Mouse (Mus musculus) layer of hippocampus, postnatal 36 days (tissue): Measurements from ENCODE around the gene Bicc1. TPM values are rescaled to one million over a fixed set of nuclear protein-coding genes. Genes with fewer than 3 reads are reported as not detected.
A peak's percentile ranks its signal among the peaks of the same experiment; 100 is the strongest.
"Not testable (repeated sequence)": the region's sequence is repeated elsewhere in the genome, so short reads cannot be mapped to it uniquely, and the experiment has no call there.

Experiments used
- DNase-seq, 2 experiments: peaks; one replicate each; pipeline ENCODE4 v3.0.0; 2022
- total RNA-seq, 2 experiments: library from RNA; stranded (reverse); gene quantifications; 2 replicates each; pipeline ENCODE4 v1.2.3; 2021

Gene Bicc1
- total RNA-seq, 2 experiments from 2014 or later: 3.2 to 4.2 TPM

DNA sequence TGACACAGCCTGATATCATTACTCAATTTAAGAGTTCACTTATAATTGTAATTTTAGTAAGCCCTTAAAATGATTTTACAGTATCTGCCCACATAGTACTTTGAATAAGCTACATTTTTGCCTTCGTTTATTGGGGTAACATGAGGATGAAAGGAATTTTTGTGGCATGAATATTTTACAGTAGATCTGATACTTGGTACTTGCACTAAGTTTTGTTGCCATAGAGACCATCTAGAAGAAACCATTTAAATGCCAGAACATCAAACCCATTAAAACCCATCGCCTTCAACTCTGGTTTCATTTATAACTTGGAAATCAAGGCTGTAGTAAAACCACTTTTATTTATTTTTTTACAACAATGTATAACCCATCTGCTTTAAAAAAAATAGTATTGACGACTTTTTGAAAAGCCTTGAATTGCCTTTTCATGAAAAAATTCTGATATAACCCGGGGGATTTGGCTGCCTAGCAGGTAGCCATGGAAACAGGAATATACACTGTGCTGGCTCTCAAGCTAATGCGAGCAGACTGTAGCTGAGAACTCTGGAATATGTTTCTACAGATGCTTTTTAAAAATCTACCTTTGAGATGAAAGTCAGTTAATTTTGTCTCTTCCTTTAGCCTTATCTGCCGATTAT is 165.9 kb downstream of the Bicc1 start:
- peak; percentile 23 to 36 for DNase-seq

DNA sequence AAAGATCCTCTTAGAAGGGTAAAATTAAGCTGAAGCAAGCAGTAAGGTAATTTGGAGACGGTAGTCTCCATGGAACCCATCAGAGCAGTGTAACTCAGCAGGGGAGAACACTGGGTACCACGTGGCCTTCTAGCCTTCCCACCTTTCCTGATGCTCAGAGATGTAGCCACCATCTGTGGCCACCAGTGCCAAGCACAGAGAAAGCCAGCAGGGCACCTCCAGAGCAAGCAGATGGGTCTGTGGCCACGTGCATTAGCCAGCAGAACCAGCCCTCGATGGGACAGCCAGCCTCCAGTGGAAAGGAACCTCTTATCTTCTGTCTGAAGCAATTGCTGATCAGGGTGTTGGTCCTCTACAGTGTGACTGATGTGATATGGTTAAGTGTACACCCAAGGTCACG is 172.1 kb downstream of the Bicc1 start:
- DNase-seq: no peak

DNA sequence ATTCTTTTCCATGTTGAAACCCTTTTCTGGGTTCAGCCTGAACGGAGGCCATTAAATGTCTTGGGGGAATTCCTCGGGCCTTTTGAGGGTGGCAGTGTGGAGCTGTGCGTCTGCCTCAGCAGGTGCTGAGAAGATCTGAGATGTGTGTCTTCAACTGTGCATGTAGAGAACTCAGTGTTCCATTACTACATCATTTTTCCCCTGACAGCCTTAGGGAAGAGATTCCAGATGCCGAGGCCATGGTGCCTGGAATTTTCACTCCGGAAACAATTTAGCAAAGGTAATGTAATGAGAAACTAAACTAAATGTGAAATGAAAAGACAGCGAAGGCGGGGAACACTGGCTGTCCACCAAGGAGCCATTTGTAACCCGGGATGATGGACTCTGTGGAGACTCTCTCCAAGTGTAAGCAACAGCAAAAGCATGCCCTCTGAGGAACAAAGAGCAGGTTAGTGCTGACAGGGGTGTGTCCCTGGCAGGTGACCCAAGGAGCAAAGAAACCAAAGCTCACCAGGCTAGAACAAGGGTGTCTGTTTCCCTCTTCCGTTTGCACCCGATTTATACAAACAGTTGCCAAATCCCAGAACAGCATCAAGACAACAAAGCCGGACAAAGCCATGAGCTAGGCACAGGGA is 176.3 kb downstream of the Bicc1 start:
- no peak for DNase-seq

DNA sequence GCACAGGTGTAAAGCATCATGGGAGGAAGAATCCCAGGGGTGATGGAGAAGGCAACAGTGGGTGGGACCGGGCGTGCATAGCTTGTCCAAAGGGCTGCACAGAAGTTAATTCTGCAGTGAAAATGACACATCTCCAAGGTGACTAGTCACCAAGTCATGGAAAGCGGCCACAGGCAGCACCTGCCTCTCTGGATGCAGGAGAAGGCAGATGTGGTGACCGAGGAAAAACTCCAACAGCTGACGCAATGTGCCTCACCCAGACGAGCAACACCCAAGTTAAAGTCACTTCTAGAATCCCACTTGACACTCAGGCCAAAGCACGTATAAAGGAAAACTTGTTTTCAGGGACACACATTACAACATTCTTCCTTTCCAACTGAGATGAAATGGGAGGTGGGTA is 177.3 kb downstream of the Bicc1 start:
- DNase-seq: no peak

DNA sequence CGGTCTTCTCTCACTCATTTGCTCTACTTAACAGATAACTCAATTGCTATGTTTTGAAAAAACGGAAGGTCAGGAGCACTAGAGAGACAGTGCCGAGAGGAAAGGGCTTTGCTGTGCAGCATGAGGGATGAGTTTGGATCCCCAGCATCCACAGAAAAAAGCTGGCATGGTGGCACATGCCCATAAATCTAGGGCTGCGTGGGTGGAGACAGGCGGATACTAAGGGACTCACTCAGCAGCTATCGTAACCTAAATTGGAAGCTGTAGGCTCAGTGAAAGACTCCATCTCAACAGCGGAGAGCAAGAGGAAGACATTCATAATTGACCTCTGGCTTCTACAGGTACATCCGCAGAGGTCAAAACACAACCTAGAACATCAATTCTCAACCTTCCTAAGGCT is 179.8 kb downstream of the Bicc1 start:
- DNase-seq: no peak

DNA sequence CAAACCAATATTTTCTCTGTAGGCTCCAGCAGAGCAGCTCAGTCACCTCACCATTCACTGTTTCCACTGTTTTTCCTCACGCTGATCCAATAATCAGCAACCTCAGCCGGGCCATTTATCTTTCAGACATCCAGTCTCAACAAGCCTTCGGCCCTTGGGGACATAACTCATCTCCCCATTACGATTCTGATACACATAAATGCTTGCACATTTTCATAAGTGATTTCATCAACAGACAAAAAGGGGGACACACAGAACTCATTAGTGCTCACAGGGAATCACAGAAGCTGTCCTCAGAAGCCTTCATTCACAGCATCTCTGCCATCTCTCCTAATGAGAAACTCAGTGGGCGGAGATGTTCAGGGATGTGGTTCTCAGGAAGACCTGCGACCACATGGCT is 182.4 kb downstream of the Bicc1 start:
- DNase-seq: no peak

DNA sequence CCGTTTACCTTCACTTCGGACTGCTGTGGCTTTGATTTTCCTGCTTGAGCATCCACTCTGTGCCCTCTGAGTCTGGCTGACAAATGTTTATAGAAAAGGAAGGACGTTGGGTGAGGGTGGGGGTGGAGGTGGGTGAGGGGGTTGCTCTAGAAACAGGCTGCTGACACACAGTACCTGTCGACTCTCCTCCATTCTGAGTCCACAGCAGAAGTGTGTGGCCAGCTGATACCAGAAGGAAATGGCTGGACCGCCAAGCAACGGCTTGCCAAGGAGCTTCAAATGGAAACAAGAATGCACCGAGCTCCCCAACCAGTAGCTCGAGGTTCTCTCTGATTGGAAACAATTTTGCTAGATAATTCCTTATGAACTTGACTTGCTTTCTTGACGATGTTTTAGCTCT is 182.9 kb downstream of the Bicc1 start:
- DNase-seq: no peak

DNA sequence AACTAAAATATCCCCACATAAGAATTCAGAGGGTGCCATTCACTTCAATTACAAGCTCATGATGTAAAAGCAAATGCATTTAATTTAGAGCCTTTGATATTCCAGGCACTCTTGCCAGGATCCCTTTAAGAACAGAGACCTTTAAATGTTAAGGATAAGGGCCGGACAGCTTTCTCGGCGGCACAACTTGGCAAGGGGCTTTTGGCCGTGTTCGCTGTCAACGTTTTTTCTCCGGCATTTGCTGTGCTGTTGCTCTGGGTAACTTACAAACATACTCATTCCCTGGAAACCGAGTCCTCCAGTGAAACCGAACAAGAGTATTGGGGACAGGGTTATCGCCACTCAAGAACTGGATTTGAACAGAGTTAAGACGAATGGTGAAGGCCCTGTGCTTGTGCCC is 188.3 kb downstream of the Bicc1 start:
- no peak for DNase-seq

DNA sequence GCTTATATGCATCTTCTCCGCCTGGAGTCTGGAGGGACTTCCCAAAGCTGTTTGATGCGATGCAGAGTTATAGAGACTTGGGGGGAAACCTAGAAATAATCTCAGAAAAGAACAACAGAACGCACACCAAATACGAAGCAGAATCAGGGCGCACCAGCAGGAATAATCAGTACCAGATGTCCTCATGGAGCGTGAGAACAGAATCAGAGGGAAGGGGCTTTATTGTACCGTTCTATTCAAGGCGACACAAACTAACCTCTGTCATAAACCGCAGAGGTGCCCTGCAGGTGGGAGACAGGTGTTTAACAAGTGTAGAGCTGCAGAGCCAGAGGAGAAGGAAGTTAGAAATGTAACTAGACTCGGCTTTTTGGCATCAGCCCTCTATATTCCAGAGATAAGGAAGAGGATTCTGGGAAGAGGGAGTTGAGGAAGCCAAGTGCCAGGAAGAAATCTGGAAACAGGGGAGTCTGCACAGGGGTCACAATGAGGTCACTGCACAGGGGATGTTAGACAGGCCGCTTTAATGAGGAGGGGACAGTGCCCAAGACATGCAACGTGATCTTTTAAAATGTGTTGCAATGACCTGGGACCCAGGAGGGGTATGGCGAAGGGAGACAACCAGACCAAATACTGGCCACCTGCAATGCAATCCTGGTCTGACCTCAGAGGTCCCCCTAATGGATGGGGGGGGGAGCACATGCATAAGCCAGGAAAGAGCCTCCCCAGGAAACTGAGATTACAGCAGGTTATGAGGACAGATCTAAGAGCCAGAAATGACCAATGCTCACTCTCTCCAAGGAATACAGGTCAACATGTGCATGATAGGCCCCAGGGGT is 190.4 kb downstream of the Bicc1 start:
- DNase-seq: no peak

DNA sequence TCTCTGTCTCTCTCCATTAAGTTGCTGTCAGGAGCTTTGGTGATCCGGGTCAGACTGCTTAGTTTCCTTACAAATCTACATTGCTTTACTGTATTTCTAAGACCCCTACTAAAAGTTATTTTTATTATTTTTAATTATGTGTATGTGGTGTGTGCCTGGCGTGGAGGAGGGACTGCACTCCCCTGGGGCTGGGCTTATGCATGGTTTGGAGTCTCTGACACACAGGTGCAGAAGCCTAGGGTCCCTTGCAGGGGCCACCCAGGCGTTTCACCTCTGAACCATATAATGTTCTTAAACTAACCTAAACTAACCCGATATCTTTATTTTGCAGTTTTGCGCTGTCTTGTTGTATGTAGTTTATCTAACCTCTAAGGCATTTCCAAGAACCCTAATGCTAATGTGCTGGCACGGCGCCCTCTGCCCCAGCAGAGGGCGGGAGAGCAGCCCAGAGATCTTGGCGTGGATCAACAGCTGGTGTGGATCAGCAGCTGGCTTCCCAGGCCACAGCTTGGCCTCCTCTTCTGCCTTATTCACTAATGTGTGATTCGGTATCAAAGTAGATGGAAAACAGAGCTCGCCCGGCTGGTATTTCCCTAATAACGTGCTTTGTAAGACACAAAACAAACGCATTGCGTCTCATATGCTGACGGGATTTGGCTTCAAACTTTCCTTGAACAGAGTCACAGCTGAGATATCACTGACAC is 192.7 kb downstream of the Bicc1 start:
- no peak for DNase-seq

DNA sequence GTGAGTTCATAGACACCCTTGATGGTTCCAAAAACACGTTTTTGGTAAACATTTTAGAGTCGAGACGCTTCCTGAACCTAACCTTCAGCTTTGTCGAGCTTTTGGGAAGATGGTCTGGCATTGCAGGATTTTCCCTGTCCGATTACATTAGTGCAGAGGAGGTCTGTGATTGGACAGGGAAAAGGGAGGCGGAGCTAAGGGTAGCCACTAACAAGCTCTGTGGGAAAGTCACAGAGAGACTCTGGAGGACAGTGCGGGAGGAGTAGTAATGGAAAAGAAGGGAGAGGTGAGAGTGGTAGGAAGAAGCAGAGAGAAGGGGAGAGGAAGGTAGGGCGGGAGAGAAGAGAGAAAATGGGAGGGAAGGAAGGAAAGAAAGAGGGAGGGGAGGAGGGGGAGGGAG is 194.8 kb downstream of the Bicc1 start:
- DNase-seq: no peak

DNA sequence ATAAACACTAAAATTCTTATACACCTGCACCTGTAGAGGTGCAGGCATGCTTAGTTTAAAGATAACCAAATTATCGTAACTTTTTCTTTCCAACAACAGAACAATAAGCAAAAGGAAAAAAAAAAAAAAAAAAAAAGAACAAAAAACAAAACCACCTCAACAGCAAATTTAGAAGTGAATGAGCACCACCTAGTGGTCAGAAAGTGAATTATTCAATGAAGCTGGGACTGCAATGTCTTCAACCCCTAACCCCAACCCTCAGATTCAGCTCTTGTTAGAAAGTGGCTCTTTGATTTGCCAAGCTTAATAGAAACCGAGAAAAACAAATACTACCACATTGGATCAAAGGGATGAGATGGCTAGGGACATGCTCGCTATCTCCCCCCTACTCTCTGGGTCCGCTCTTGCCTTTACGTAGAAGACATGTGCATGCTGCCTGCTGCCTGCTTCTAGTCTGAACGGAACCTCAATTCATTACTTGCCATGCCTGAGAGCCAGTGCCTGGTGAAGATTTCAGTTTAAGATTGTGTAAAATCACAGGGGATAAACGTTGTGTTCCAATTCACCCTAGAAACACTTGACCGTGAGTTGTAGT is 195.8 kb downstream of the Bicc1 start:
- no peak for DNase-seq

DNA sequence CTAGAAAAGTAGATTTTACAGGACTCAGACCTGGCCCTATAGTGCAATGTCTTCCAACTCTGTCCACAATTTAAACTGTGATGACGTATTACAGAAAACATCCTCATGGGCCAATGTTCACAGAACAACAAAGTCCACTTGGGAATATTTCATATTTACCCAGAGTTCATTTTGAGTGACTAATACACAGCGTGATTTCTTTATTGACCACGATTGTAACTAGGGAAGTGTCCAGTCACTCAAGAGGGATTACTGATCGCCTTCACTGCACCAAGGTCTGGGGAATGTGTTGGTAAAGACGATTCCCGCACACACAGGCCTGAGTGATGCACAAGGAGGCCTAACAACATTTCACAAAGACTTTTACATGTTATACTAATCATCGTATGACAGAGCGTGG is 197.9 kb downstream of the Bicc1 start:
- DNase-seq: no peak

DNA sequence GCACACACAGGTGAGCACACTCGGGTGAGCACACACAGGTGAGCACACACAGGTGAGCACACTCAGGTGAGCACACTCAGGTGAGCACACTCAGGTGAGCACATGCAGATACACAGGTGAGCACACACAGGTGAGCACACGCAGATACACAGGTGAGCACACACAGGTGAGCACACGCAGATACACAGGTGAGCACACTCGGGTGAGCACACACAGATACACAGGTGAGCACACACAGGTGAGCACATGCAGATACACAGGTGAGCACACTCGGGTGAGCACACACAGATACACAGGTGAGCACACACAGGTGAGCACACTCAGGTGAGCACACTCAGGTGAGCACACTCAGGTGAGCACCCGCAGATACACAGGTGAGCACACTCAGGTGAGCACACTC is 199.1 kb downstream of the Bicc1 start:
- not testable (repeated sequence) for DNase-seq

DNA sequence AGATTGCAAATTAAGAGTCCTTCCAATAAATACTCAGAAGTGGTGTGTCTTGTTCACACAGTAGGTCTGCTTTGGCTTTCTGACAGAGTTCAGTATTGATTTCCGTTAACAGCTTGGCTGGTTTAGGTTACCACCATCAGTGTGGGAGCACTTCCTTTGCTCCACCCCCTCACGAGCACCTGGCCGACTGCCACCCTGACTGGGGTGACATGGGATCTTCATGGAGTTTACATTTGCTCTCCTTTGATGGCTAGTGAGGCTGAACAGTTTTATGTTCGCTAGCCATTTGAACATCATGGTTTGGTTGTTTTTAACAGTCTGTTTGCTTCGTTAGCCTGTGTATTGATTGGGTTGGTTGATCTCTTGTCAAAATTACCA is 206.7 kb downstream of the Bicc1 start:
- no peak for DNase-seq

DNA sequence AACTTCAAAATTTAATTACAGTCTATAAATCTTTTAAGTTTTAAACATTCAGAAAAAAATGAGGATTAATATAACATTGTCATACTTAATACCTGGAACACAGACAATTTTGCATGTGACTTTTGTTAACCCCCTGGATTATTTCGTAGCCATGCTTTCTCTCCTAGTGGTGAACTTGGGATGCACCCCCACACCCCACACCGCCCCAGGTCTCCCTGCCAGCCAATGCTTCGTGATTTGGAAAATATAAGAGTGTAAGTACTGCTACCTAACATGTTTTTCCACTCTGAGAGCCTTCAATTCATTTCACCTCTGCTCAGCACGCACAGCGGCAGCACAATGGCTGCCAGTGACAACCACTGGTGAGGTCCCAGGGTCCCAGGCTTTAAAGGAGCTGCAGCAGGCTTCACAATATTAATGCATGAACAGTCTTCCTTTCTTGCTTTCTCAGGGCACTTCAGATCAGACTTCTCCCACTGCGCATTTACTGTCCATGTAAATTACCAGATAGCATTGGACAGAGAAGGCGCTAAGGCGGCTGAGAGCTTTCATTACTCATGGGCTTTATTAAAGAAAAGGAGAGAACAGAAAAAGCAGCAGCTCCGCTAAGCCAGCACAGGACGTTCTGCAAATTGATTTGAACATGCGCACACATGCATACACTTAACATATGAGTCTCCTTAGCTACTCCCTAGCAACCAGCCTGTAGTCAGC is 207.3 kb downstream of the Bicc1 start:
- no peak for DNase-seq

DNA sequence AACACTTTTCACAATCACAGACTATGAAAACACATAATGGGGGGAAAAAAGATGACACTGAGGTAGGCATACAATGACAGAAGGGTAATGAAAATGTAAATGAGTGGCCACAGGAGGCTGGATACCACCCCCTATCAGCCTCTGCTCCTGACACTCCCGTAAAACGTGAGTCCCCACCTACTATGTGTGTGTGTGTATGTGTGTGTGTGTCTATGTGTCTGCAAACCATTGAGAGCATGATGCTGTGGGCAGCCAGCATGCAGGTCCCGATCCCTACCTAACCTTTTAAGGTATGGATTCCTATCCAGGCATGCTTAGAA is 209.4 kb downstream of the Bicc1 start:
- no peak for DNase-seq

DNA sequence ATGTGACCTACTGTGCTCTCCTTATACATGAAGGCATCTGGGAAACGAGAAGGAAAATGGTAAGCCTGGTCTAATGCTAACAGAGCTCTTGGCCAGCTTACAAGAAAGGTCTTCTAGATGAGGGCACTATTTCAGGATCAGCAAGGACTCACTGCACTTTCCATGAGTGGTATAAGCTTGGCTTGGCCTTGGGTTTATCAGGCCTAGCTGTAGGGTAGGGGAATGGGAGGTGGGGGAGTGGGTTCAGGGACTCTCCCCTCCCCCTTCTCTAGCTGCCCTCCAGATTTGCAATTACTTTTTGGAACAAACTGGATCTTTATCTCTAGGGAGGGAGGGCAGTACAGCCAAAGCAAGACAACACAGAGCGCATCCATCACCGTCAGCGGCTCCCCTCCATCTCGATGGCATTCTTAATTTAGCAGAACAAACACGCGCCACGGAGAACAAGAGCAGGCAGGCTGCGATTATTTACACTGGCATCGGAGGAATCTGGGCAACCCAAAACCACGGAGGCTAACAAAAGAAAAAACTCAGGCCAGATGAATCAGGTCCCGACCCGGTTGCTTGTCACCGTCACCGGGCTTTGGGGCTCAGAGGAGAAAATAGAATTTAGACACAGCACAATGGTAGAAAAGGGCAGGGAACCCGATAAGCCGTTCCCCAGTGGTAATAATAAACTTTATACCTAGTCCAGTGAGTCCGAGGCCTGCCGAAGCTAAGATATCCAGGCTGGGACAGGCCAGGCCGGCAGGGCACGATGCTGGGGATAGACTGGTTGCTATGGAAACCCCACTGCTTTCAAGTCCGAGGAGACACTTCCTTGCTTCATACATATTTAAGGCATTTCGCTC is 210.0 kb downstream of the Bicc1 start:
- no peak for DNase-seq

DNA sequence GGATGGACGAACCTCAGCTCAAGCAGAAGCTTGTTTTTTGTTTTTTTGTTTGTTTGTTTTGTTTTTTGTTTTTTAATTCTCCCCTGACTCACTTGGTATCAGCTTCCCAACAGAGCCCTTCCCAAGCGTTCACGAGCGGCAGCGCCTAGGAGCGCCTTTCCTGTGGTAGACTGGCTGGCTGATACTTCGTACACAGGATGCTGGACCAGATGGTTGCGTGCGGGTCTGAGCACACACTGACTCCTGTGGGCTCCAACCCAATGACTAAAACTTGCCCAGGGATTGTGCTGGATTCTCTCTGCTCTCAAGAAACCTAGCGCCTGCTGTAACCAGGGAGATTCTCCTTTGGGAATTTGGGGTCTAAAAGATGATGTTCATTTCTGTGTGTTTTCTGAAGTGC is 211.2 kb downstream of the Bicc1 start:
- DNase-seq: no peak

DNA sequence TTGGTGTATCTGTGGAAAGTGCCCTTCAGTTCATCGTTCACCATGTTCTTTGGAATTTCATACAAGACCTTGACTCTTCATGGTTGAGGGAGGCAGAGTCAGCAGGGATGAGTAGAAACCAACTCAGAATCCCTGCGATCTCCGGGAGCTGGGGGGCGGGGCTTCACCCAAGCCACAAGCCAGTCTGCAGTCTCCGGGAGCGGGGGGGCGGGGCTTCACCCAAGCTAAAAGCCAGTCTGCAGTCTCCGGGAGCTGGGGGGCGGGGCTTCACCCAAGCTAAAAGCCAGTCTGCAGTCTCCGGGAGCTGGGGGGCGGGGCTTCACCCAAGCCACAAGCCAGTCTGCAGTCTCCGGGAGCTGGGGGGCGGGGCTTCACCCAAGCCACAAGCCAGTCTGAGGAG is 213.4 kb downstream of the Bicc1 start:
- DNase-seq: not testable (repeated sequence)

DNA sequence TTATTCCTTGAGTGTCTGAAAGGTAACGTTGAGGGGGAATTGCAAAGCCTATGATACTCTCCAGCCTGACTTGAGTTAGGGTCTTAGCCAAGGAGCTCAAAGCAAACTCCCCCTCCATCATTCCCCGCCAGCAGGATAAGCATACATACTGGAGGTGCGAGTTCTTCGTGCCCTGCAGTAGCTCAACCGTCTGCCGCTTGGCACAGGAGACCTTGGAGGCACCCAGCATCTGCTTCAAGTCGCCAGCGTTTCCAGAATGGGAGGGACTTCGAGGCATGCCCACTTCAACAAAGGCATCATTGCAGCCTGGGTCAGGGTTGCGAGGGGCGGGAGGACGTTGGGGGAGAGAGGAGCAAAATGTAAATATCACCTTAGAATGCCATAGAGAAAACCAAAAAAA is 214.4 kb downstream of the Bicc1 start:
- no peak for DNase-seq
